Mouse (Mus musculus): ENCODE measurements at regions not wholly inside any gene's neighbourhood (a gene's known extent, or its start where the extent isn't known, plus 50 kb on each side); places are given as distances from the start of the nearest gene placed in this dataset.
"Not testable (repeated sequence)": the region's sequence is repeated elsewhere in the genome, so short reads cannot be mapped to it uniquely, and the experiment has no call there.

DNA sequence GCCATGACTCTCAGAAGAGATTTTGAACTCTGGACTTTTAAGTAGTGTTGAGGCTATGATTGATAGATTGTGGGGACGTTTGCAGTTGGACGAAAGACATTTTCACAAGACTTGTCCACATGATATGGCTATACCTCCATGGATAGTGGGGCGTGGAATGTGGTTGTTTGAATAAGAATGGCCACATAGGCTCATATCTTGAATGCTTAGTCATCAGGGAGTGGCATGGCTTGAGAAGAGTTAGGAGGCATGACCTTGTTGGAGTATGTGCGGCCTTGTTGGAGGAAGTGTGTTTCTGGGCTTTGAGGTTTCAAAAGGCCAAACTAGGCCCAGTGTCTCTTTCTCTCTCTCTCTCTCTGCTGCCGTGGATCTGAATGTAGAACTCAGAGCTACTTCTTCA is 204.7 kb upstream of the Pclo start:
- DNase-seq, result no peak

DNA sequence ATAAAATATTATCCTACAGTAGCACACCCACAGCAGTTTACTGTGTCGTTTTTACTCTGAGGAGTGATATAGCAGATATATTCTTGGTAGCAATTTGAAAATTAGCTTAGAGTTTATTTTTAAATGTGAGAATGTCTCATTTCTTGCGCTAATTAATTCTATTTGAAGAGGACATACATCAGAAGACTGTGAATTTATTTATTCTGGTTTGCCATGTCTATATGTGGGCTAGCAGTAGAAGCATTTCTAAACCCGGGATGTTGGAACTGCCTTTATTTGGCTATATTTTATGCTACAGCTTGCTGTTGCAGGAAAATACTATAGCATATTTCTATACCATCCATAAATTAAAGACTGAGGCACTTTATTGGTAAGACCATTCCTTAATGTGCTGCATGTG is 203.0 kb upstream of the Pclo start:
- DNase-seq, result no peak

DNA sequence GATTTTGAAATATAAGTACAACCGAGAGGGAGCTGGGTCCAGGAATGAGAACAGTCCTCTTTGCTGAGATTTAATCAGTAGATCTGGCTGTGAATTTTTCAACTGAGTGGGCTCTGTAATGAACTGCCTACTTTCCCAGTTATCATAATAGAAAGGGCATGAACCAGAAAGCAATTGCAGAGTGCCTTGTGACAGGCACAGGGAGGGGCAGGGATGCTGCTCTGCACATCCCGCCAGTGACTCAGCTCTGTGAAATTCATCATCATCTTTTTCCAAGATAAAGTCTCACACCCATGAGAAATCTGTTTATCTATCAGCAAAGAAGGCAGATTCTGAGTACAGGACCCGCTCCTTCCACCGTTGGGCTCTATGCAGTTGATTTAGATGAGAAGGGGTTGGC is 194.5 kb upstream of the Pclo start:
- no peak for DNase-seq

DNA sequence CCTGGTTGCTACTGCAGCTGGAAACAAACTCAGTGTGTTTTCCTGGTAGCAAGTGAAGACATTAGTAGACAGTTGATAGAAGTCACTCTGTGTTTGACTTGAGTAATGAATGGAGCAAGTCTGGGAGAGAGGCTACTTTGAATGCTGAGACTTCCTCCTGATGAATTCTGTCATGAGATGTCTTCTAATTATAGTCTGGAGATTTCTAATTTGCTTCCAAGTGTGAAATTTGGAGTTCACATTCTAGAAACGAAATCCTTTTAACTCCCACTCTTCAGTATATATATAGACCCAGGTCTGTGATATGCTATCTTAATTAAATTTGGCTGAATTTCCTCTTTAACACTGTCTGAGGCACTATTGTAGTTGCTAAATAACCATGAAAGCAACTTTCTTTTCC is 192.7 kb upstream of the Pclo start:
- no peak for DNase-seq

DNA sequence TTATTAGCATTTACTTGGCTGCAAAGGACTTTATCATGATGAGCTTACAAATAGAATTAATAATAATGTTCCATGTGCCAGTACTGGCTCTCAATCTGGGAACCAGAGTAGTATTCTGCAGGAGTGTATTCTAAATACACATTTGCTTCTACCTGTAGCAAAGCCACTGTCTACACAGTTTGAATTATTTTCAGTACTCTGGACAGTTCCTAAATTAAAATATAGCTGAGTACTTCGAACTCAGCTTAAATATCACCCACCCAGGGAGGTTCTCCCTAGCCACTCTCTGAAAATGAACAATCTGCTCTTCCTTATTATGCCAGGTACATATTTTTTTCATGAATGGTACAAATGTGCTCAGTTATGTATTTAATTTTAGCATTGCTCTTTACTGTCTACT is 154.3 kb upstream of the Pclo start:
- no peak for DNase-seq

DNA sequence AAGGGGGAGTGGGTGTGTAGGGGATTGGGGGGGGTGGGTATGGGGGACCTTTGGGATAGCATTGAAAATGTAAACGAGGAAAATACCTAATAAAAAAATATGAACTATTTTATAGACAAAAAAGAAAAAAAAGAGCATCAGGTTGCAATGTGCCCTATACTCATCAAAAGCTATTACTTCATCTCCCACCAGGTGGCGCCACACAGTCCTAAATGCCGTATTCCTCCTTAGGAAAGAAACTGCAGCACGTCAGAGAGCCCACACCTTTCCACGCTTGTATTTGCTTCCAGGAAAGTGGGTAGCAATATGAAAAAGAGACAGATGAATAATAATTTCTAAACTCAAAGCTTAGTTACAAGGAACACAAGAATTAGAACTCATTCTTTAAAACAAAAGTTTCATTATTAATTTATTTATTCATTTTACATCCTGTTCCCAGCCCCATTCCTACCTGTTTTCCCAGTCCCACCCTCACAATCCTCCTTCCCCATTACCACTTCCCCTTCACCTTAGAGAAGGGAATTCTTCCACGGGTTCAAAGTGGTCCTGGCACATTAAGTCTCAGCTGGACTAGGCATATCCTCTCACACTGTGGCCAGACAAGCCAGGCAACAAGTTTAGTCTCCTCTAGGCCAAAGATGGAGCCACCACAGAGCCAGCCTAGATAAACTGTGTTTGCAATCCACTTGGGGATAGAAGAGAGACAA is 125.4 kb upstream of the Pclo start:
- peak in 1 of 2 experiments; percentile 12 for DNase-seq

DNA sequence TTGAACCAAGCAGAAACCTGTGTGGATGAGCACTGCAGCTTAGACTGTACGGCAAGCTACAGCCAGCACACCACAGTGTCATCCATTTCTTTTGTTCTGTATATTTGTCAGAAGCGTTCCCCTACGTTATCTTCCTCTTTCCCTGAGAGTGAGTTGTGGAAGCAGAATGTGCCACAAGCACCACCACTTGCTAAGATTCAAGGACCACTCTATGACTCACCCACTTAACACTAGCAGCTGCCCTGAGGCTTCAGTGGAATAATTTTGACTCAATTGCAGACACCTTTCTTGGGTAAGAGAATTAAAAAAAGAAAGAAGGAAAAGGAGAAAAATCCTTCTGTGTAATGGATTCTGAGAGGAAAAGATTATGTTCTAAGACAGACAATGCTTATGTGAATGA is 122.9 kb upstream of the Pclo start:
- DNase-seq, result no peak

DNA sequence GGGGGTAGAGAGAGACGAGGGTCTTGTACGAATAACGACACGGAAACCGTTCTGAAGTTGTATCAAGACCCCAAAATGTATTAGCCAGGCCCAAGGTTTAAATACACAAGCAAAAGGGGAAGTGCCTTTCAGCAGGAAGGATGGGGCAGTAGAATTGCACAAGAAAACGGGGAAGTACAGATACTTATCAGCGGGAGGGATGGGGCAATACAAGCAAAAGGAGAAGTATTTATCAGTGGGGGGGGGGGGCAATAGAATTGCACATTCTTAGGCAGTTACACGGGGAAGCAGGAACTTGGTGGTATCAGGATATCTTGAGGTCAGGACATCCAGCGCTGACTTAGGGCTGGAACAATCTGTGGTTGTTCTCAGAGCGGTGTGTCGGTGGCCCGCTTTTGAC is 111.3 kb upstream of the Pclo start:
- not testable (repeated sequence) for DNase-seq

DNA sequence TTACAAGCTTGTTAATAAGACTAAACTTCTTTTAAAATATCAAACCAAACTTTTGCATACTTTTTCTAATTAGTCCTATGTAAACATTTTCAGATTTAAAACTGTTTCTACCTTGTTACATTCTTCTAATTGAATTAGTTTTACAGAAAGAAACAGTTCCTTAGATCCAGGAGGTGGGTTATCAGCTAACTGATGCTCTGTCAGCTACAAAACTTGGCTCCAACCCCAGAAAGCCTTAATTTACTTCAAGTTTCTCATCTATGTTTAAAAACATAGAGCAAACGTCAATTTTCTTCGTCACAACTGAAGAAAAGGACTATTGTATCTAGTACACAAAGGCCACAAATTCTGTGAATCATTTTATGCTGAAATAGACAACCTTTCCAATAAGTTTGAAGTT is 110.4 kb upstream of the Pclo start:
- no peak for DNase-seq

DNA sequence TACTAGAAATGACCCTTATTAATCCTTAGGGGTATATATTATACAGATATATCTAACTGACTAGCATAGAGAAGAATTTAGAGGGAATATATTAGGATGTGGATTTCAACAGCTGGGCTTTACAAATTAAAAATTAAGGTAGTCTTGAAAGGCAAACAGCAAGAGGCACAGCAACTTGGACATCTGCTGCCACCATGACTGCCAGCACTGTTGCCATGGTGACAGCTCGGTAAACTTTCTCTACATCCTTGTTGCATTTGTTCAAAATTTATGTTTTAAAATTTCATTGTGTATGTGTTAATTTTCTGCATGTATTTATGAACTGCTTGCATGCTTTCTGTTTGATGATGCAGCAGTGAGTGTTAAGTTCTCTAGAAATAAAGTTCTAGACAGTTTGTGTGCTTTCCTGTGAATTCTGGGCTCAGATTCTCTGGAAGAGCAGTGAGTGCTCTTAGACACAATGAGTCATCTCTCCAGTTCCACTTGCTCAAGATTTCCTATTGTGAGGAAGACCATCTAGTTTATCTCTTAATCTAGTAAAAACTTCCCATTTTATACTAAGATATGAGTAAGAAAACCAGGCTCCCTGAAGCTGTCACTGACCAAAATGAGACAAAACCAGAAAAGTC is 99.4 kb upstream of the Pclo start:
- no peak for DNase-seq

DNA sequence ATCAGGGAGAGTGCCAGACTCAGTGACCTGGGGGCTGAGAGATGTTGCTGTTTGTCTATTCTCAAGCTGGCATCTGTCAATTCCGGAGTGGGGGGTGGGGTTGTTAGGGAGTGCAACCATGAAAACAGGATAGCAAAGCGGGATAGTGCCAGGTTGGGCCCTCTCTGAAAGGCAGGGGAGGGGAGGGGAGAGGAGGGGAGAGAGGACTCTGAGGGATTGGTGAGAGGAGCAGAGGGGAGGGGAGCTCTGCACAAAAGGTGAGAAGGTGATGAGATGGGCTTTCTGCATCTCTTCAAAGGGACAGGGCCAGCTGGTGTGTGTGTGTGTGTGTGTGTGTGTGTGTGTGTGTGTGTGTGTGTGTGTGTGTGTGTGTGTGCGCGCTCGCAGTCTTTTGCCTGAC is 61.6 kb upstream of the Pclo start:
- DNase-seq, result no peak

All from heart, adult 18-20 months (tissue).